Mouse (Mus musculus) layer of hippocampus, postnatal 25 days (tissue): Measurements from ENCODE around the gene Ces2f. TPM values are rescaled to one million over a fixed set of nuclear protein-coding genes. Genes with fewer than 3 reads are reported as not detected.
"Not testable (repeated sequence)": the region's sequence is repeated elsewhere in the genome, so short reads cannot be mapped to it uniquely, and the experiment has no call there.

Source experiments
- DNase-seq, 2 experiments: peaks; one replicate each; pipeline ENCODE4 v3.0.0; 2022; ENCODE audit warnings: mixed read lengths in 2 of 2, low spot score in 1 of 2; ENCODE audit errors: extremely low spot score in 1 of 2
- total RNA-seq, 2 experiments: library from RNA; stranded (reverse); gene quantifications; 2 replicates each; pipeline ENCODE4 v1.2.3; 2021

The Ces2f gene
- not detected for total RNA-seq

GRCm38 (mm10) chr8:104947056-104947455 lies at the start of gene Ces2f:
TSS of gene Ces2f (plus strand) at chr8:104947356.
- DNase-seq: no peak

DNA sequence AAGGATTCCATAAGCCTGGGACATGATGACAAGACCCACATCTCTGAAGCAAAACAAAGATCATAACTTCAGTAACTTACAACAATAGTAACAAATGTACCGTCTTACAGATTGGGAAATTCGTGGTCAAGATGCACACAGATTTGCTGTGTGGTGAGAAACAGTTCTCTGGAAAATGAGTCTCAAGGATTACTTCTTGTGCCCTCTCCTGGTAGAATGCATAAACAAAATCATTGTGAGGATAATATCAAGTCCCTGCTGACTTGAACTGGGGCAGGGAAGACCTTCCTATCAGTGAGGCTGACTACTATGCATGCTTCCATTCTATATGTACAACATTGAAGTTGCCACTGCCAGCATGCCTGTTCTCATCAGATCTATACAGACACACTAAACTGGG lies 45.4 kb upstream of the Ces2f start:
- DNase-seq: no peak

DNA sequence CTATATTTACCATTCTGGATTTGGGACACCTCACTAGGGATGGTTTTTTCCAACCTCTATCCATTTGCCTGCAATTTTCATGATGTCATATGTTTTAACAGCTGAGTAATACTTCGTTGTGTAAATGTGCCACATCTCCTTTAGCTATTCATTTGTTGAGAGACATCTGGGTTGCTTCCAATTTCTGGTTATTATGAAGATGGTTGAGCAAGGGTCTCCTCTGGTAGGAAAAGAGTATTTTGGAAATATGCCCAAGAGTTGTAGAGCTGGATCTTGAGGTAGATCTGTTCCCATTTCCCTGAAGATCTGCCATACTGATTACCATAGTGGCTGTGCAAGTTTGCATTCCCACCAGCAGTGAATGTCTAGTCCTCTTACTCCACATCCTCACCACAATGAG lies 40.0 kb upstream of the Ces2f start:
- no peak for DNase-seq

DNA sequence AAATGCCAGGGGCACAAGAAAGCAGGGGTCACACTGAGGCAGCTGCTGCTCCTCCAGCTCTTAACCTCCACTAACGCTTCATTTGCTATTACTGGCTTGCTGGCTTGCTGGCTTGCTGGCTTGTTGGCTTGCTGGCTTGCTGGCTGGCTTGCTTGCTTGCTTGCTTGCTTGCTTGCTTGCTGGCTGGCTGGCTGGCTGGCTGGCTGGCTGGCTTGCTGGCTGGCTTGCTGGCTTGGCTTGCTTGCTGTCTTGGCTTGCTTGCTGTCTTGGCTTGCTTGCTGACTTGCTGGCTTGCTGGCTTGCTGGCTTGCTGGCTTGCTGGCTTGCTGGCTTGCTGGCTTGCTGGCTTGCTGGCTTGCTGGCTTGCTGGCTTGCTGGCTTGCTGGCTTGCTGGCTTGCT lies 38.1 kb upstream of the Ces2f start:
- peak in 1 of 2 experiments; percentile 4 for DNase-seq

- DNase-seq: not testable (repeated sequence)
Measured at GRCm38 (mm10) chr8:104909651-104910050, 37.5 kb upstream of the Ces2f start.

DNA sequence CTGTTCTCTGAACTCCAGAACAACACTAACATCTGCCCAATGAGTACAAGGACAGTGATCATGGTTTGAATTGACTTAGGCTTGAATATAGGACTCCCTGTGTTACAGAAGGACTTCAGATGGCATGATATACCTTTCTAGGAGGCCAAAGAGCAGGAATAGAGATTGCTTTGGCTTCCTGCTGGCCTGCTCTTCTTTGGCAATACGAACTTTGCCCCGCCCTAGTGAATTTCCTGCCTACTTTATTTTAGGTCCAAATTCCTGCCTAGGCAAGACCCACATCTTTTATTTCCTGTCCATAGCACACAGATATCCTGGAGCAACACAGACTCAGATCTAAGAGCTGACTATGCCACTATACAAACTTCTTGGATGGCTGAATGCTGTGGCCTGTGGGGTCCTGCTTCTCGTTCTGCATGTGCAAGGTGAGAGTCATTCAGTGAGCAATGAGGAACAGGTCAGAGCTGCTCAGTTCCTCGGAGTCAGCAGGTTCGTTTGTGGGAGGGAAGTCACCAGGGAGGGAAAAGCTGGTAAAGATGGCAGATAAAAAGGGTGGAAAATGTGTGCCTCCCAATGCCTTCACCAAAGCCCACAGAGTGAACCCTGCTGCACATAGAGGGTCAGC lies 21.1 kb upstream of the Ces2f start, which contains the start of gene Ces2e:
TSS of gene Ces2e (plus strand) at position 289 of the 625 bp plus-strand sequence.
- DNase-seq: no peak

DNA sequence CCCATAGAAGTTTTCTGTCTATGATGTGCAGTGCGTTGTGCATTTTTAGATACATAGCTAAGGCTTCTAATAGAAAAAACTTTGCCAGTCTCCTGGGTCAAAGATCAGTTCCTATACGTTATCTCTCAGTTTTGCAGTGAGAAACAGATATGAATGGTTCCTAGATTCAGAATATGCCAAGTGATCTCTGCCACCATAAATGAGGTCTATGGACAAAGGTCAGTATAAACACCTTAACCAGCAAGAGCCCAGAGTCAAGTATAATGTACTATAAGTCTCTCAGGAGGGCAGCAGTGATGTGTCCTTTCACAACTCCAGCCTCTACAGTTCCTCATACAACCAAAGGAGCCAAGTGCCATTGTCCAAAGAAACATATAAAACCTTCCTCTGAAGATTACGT lies 19.9 kb upstream of the Ces2f start:
- no peak for DNase-seq

DNA sequence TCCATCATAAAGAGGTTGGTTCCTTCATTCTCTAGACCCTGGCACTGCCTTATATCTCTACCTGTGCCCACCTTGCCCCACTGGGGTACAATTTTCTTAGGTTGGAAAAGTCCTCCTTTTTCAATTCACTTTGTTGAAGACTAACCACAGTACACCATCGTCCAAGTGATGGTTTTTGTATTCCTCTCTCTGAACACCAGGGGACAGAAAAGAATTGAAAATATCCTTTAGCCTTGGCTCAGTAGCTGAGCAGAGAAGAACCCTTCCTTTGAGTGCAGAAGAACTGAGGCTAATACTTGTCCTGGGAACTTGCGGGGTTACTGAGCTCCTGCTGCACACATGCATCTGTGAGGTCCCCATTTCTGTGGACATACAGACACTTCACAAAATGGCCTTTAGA lies 2.5 kb upstream of the Ces2f start:
- DNase-seq: no peak

DNA sequence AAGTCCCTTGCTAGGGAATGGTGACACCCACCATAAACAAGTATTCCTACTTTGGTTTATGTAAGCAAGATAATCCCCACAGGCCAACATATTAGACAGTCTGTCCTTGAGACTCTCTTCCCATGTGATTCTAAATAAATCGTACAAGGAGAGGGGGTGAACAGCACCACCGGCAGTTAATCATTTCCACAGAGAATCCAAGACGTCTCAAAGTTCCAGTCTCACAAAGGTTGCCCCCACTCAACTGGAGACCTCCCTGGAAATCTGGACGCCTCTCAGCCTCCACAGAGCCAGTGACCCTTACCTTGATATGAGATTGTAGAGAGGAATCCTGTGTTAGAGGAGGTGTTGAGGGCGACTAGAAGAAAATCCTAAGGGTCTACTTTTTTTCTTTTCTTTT lies 1.9 kb downstream of the Ces2f start:
- DNase-seq: no peak

DNA sequence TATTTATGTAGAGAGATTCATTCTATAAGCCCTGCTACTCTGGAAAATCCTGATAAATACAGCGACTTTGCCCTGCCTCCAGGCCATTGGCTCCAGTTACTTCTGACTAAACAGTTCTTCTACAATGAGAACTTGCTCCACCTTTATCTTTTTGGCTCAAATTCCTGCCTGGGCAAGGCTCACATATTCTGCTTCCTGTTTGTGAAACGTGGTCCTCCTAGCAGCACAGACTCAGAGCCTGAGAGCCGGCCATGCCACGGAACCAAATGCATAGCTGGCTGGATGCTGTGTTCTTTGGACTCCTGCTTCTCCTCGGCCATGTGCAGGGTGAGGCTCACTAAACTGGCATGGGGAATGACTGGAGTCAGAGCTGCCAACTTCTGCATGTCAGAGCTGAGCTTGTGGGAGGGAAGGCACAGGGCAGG lies 14.4 kb downstream of the Ces2f start, which contains the start of gene Ces2g:
TSS of gene Ces2g (plus strand) at position 182 of the 425 bp plus-strand sequence.
- no peak for DNase-seq

DNA sequence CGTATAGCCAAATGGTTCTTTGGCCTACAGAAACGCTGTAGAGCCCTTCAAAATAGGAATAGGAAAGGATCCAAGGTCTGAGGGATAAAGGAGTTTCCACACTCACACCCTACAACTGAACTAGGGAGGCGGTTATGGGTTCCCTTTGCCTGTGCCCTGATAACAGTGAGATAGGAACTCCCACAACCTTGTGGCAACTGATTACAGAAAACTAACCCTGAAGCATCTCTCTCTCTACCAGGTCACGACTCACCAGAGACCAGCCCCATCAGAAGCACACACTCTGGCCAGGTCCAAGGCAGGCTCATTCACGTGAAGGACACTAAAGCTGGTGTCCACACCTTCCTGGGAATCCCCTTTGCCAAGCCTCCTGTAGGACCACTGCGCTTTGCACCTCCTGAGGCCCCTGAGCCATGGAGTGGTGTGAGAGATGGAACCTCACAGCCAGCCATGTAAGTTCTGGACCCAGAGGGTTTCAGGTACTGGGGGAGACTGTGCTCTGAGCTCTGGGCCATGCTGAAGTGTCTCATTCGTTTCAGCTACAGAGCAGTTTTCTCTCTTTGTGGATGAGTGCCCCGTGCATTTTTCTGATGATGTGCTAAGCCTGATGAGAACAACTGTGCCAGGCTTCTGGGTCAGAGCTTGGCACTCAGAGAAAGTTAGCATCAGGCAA lies 15.2 kb downstream of the Ces2f start:
- DNase-seq: no peak

DNA sequence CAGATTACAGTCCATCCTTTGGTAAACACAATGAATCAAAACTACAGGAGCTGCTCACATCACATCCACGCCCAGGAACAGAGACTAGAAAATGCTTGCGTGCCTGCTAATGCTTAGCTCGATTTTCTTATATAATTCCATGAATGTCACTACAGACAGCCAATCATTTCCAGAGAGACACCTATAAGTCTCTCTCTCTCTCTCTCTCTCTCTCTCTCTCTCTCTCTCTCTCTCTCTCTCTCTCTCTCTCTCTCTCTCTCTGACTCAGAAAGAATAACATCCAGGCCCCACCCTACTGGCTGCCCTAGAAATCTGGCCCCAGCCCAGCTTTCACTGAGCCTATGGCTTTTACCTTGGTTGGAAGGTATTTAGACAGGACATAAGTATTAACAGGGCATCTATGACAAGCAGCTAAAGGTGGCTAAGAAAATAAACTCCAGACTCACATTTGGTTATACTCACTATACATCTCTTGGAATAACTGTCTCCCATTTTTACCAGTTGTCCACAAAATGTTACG lies 16.3 kb downstream of the Ces2f start:
- DNase-seq: no peak

GRCm38 (mm10) chr8:104984126-104984525 lies 37.0 kb downstream of the Ces2f start:
- DNase-seq: no peak

DNA sequence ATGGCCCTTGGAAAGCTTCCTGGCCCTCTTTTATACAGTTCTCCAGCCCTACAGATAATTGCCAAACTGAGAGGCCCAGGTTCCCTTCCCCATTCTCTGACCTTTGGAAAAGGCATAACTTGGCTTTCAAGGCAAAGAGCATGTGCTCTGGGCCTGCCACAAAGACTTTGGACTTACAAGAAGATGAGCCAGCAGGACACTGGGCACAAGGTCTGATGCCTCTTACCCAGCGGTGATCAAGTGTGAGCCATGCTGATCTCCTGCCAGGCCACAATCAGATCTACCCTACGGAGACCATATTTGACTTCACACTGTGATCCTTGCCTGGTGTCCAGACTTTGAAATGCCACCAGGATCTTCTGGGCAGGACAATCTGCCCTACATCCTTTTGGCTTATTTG lies 37.8 kb downstream of the Ces2f start:
- no peak for DNase-seq

DNA sequence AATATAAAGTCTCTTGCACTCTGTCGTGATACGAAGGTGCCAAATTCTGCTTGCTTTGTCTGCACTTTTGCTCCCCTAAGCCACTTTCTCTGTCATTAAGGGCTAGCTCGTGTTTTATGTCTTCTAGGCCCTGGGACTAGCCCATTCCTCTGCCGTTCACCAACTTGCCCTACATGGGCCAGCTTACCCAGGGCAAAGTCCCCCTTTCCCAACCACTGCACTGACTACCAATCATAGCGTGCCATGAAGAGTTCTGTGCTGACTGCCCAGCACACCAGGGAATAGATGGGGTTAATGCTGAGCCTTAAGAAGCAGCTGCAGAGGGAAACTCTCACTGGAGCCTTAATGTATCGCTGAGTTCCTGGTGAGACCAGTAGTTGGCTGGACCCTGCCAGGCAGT lies 51.0 kb downstream of the Ces2f start:
- no peak for DNase-seq

GRCm38 (mm10) chr8:104999183-104999582 lies 52.0 kb downstream of the Ces2f start:
- DNase-seq: no peak

- no peak for DNase-seq
Measured at GRCm38 (mm10) chr8:105000586-105000985, 53.4 kb downstream of the Ces2f start, which contains the start of gene Ces2h. TSS of gene Ces2h (plus strand) at chr8:105000853.

Other genes with a start within 250 kb of the Ces2f start
- not detected for gene Ces2a, start 213.4 kb upstream of the Ces2f start, total RNA-seq
- under 1 TPM; 0.16 to 0.30 TPM for gene Ces2b, start 115.8 kb upstream of the Ces2f start, total RNA-seq
- gene Ces2c, start 100.3 kb upstream of the Ces2f start, total RNA-seq: not detected
- gene Ces2e, start 21.1 kb upstream of the Ces2f start, total RNA-seq: under 1 TPM in 1 of 2 experiments, not detected in 1; 0.17 TPM
- under 1 TPM; 0.19 to 0.20 TPM for gene Ces2g, start 14.4 kb downstream of the Ces2f start, total RNA-seq
- not detected for gene Ces2h, start 53.5 kb downstream of the Ces2f start, total RNA-seq
- not detected for gene Ces3a, start 101.2 kb downstream of the Ces2f start, total RNA-seq
- gene Ces3b, start 136.4 kb downstream of the Ces2f start, total RNA-seq: not detected
- not detected for gene Ces4a, start 184.4 kb downstream of the Ces2f start, total RNA-seq
- gene Cbfb, start 223.3 kb downstream of the Ces2f start, total RNA-seq: 10 to 100 TPM; 22.0 to 22.1 TPM